Mouse (Mus musculus) neural tube, embryonic 13.5 days (tissue): ENCODE data around the gene Zfp385a. TPM values are rescaled to one million over a fixed set of nuclear protein-coding genes. Genes with fewer than 3 reads are reported as not detected.
"Not testable (repeated sequence)": the region's sequence is repeated elsewhere in the genome, so short reads cannot be mapped to it uniquely, and the experiment has no call there.

Source experiments
- ATAC-seq: fragments of 200-750 bp; cut with Nextera tagmentation; 2 replicates; pipeline ENCODE4 v1.8.0; 2017; ENCODE audit warnings: low read depth, mild to moderate bottlenecking, moderate TSS enrichment, moderate library complexity
- H3K27ac ChIP-seq: fragments of 300-500 bp; sonication (generic); replicated peaks from 2 replicates; pipeline ENCODE4 v1.5.1; 2015; ENCODE audit warnings: moderate library complexity, mild to moderate bottlenecking, inconsistent platforms
- H3K27me3 ChIP-seq: fragments of 300-500 bp; sonication (generic); 2 replicates; pipeline ENCODE4 v1.6.1; 2015; ENCODE audit warnings: mild to moderate bottlenecking, inconsistent platforms
- H3K36me3 ChIP-seq: fragments of 300-500 bp; sonication (generic); 2 replicates; pipeline ENCODE4 v1.6.1; 2015; ENCODE audit warnings: mild to moderate bottlenecking, inconsistent platforms
- H3K4me1 ChIP-seq: fragments of 300-500 bp; sonication (generic); replicated peaks from 2 replicates; pipeline ENCODE4 v1.6.1; 2015; ENCODE audit warnings: inconsistent platforms
- H3K4me2 ChIP-seq: fragments of 300-500 bp; sonication (generic); 2 replicates; pipeline ENCODE4 v1.6.1; 2015; ENCODE audit warnings: inconsistent platforms, mild to moderate bottlenecking, moderate library complexity
- H3K4me3 ChIP-seq: fragments of 300-500 bp; sonication (generic); 2 replicates; pipeline ENCODE4 v1.5.1; 2015; ENCODE audit warnings: mild to moderate bottlenecking, inconsistent platforms
- H3K9ac ChIP-seq: fragments of 300-500 bp; sonication (generic); 2 replicates; pipeline ENCODE4 v1.6.1; 2015; ENCODE audit warnings: moderate library complexity, mild to moderate bottlenecking, inconsistent platforms
- H3K9me3 ChIP-seq: fragments of 300-500 bp; sonication (generic); 2 replicates; pipeline ENCODE4 v1.6.1; 2016; ENCODE audit warnings: inconsistent platforms
- WGBS: fragments of 180-500 bp; shearing (Covaris S2); methylation state at CpG from one replicate; pipeline ENCODE4 v1.1.7; 2015; 5-methylcytosine and 5-hydroxymethylcytosine counted together
- microRNA counts: library from miRNA; unstranded; fragments of <30 nt; microRNA quantifications from one replicate; lab custom pipeline; 2016
- microRNA-seq: library from miRNA; unstranded; fragments of <30 nt; microRNA quantifications from one replicate; pipeline ENCODE4, GENCODE M21; 2016
- polyA plus RNA-seq: library from polyadenylated mRNA; unstranded; fragments of >200 nt; fragmentation: Nextera tagmentation; extraction: Ambion mirVana; gene quantifications from 2 replicates; pipeline ENCODE4 v1.2.1, GENCODE M21; 2015

Gene Zfp385a
- polyA plus RNA-seq, 1 experiment from 2014 or later, result 18.4 TPM

DNA sequence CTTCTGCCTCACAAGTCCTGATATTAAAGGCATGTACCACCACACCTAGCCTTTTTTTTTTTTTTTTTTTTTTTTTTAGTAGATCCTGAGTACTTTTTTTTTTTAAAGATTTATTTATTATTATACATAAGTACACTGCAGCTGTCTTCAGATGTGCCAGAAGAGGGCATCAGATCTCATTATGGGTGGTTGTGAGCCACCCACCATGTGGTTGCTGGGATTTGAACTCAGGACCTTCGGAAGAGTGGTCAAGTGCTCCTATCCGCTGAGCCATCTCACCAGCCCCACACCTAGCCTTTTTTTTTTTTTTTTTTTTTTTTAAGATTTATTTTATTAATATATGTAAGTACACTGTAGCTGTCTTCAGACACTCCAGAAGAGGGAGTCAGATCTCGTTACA lies 64.0 kb downstream of the Zfp385a start:
- H3K36me3 ChIP-seq, H3K27me3 ChIP-seq, H3K27ac ChIP-seq, ATAC-seq, H3K9ac ChIP-seq, H3K4me2 ChIP-seq, H3K4me3 ChIP-seq, H3K9me3 ChIP-seq: not testable (repeated sequence)
- H3K4me1 ChIP-seq, result peaks cover 49% of the 10 kb centered on the region
- WGBS, result 94% methylated on average over 3 of the region's 3 CpGs

- Histone ChIP-seq H3K4me2 (peak within 1 kb of the TSS; percentile 81), H3K36me3 (no peaks in the 10 kb centered on the region), H3K9ac (peak within 1 kb of the TSS; percentile 90), H3K4me1 (peaks cover 31% of the 10 kb centered on the region), H3K27me3 (no peaks in the 10 kb centered on the region), H3K9me3 (no peaks in the 10 kb centered on the region), H3K27ac (peak within 1 kb of the TSS; percentile 77), H3K4me3 (peak within 1 kb of the TSS; percentile 88)
- WGBS, result under 1% methylated on average over 38 of the region's 38 CpGs
- peak; percentile 99 for ATAC-seq
Measured at GRCm38 (mm10) chr15:103272419-103273279, 67.2 kb downstream of the Zfp385a start, which contains the start of gene Copz1. Gene Copz1, plus strand, starts transcription at chr15:103272714.

- H3K4me2 ChIP-seq, result no peak overlapping the region
- peaks cover 9% of the 10 kb centered on the region for H3K4me1 ChIP-seq
- ATAC-seq, result no peak
- no peak overlapping the region for H3K27ac ChIP-seq
- no peak overlapping the region for H3K9ac ChIP-seq
- no peaks in the 10 kb centered on the region for H3K36me3 ChIP-seq
- no peak overlapping the region for H3K4me3 ChIP-seq
- H3K9me3 ChIP-seq, result no peaks in the 10 kb centered on the region
- 87% methylated on average over 4 of the region's 4 CpGs for WGBS
- H3K27me3 ChIP-seq, result no peaks in the 10 kb centered on the region
Measured at GRCm38 (mm10) chr15:103268903-103269302, 71.0 kb downstream of the Zfp385a start.

- Histone ChIP-seq H3K4me3 (no peak overlapping the region), H3K27me3 (no peaks in the 10 kb centered on the region), H3K36me3 (no peaks in the 10 kb centered on the region), H3K4me1 (no peaks in the 10 kb centered on the region), H3K27ac (no peak overlapping the region), H3K9me3 (no peaks in the 10 kb centered on the region), H3K9ac (no peak overlapping the region), H3K4me2 (no peak overlapping the region)
- 90% methylated on average over 2 of the region's 2 CpGs for WGBS
- no peak for ATAC-seq
Measured at GRCm38 (mm10) chr15:103264794-103265193, 75.1 kb downstream of the Zfp385a start.

MicroRNAs encoded within 50 kb of the gene (microRNA counts, 519-probe panel; counts per million panel counts)
- microRNA mmu-miR-148b (lab: Ali Mortazavi, UCI), result 4,176 counts per million, percentile 71 among the panel's probes with 10 or more counts

Small RNAs within 50 kb of the gene (microRNA-seq; reads per million reads assigned to microRNA genes)
- gene Mir148b (108 reads per million, percentile 56 among the genes with 10 or more reads in this experiment), gene Mir6963 (not detected)

Other genes starting within 250 kb of the Zfp385a start
- 36.1 and 41.0 TPM in 2 replicates for gene Smug1, start 173.0 kb downstream of the Zfp385a start, polyA plus RNA-seq
- gene Cbx5, start 100.3 kb downstream of the Zfp385a start, polyA plus RNA-seq, result 104 and 116 TPM in 2 replicates
- 784 and 805 TPM in 2 replicates for gene Hnrnpa1, start 99.7 kb downstream of the Zfp385a start, polyA plus RNA-seq
- gene Nfe2, start 81.7 kb downstream of the Zfp385a start, polyA plus RNA-seq, result 1.3 and 1.9 TPM in 2 replicates
- gene Copz1, start 67.4 kb downstream of the Zfp385a start, polyA plus RNA-seq, result 214 and 224 TPM in 2 replicates
- 0.57 and 0.62 TPM in 2 replicates for gene Gpr84, start 29.5 kb downstream of the Zfp385a start, polyA plus RNA-seq
- 9.2 and 11.6 TPM in 2 replicates for gene Itga5, start 26.7 kb upstream of the Zfp385a start, polyA plus RNA-seq
- not detected in 2 replicates for gene Gtsf1, start 90.4 kb upstream of the Zfp385a start, polyA plus RNA-seq
- not detected in 2 replicates for gene Gtsf2, start 108.4 kb upstream of the Zfp385a start, polyA plus RNA-seq
- 2.2 and 2.6 TPM in 2 replicates for gene Nckap1l, start 113.7 kb upstream of the Zfp385a start, polyA plus RNA-seq
- gene Pde1b, start 162.9 kb upstream of the Zfp385a start, polyA plus RNA-seq, result 83.3 and 88.7 TPM in 2 replicates
- gene Ppp1r1a, start 197.9 kb upstream of the Zfp385a start, polyA plus RNA-seq, result 83.1 and 93.7 TPM in 2 replicates
- not detected in 2 replicates for gene Glycam1, start 225.0 kb upstream of the Zfp385a start, polyA plus RNA-seq